Mouse (Mus musculus): Measurements from ENCODE around the gene Nin.

DNA sequence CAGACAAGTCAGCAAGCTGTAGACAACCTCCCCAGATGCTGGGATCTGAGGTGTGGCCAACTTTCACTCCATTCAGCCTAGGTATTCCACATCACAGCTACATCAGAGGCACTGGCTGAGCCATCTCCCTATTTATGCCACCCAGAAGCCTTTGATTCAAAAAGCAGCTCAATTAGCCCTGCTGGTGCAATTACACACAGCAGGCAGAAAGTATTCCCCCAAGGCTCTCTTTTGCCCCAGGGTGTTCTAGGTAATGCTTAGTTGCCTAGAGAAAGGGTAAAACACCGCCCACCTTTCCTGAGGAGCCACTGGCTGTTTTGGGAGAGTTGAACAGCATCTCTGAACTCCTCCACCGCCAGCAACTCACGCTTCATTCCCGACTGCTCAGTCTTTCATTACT lies 10.3 kb downstream of the Nin start:
- TF ChIP-seq POLR2A (IDR thresholded peaks at IDR 0.05; ENCODE audit: control insufficient read depth, low read depth, low read length) (no peak), CTCF (IDR thresholded peaks at IDR 0.05; ENCODE audit: control insufficient read depth, insufficient read depth, insufficient replicate concordance, low read depth, low read length) (no peak)
